Mouse (Mus musculus): ENCODE measurements around the gene Fam71d. TPM values are rescaled to one million over a fixed set of nuclear protein-coding genes. Genes with fewer than 3 reads are reported as not detected.

The Fam71d gene
- total RNA-seq, 2 experiments from 2014 or later, result 0.84 to 1.8 TPM

DNA sequence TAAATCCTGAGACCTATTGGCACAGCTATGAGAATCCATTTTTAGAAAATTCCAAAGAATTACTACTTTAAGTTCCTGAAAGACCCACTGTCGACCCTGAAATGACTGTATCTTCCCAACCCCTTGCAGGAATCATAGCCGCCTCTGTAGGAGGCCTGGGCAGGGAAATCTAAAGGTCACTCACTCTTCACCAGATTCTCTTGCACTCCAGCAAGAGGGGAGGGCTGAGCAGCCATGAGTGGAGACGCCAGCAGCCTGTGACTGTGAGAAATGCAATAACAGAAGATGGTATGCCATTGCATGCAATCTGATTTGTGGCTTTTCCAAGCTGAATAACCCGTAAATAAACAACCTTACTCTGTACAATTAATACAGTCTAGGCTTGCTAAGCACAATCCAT is 36.4 kb downstream of the Fam71d start:
- DNase-seq (ENCODE audit: extremely low spot score in 1 of 2, low spot score in 2 of 2), result no peak
- TF ChIP-seq CTCF (IDR thresholded peaks at IDR 0.05), result no peak
- H3K4me3 ChIP-seq, result no peak overlapping the region
- no peak overlapping the region for H3K27ac ChIP-seq
- intact Hi-C loops (cut with DNase I), result no loop called here

DNA sequence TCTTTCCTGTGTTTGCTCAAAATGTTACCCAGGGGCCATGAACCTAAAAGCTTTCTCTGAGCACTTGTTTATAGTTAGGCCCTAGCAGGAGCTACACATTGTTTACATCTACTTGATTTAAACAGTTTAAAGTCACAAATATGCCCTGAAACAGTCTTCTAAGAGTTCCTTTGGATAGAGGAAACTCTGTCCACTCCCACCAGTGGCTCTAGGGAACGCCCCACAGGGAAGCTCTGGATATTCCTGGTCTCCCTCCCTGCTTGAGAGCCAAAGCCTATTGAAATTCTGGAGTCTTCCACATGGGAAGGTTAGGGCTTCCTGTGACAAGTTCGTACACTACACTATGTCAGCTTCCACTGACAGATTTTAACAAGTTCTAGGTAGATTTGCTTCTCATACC is 48.3 kb downstream of the Fam71d start:
- no peak for TF ChIP-seq CTCF (IDR thresholded peaks at IDR 0.05)
- intact Hi-C loops (cut with DNase I), result no loop called here
- H3K4me3 ChIP-seq, result no peak overlapping the region
- no peak overlapping the region for H3K27ac ChIP-seq
- DNase-seq (ENCODE audit: extremely low spot score in 1 of 2, low spot score in 2 of 2), result no peak

DNA sequence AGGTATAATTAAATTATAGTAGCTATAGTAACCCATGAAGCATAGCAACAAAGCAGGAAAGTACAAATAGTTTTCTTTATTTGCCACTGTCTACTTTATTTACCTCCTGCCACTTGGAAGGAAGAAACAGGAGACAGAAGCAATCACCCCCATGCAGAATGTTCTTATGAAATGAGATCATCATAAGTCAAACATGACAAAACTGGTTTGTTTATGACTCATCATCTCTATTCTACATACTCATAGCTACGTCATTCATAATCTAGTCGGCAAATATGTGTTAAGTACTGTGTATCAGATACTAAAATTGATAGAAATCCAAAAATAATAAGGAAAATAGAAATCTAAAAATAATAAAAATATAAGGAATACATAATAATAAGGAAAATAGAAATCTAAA is 49.0 kb downstream of the Fam71d start:
- no peak overlapping the region for H3K4me3 ChIP-seq
- TF ChIP-seq CTCF (IDR thresholded peaks at IDR 0.05), result no peak
- intact Hi-C loops (cut with DNase I), result no loop called here
- DNase-seq (ENCODE audit: extremely low spot score in 1 of 2, low spot score in 2 of 2), result no peak
- H3K27ac ChIP-seq, result no peak overlapping the region

DNA sequence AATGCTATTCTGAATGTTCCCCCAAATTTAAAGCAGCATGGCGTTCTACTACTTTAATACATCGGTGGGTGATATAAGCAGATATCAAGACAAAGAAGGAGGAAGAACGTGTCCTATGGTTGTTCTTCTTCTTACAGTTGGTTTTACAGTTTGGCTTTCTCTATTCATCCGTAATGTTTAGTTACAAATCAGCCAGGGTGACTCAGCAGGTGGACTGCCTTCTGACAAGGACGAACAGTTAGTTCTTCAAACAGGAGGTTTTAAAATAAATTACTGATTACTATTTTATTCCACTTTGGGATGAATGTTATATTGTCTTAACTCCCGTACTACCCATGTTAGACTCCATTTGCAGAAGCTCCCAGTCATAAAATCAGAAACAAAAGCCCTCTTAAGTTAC is 54.9 kb downstream of the Fam71d start:
- intact Hi-C loops (cut with DNase I), result loop anchor here (5.0 kb wide), 1 partner anchor 59 kb away; no protein-coding TSS in a partner anchor
- no peak for TF ChIP-seq CTCF (IDR thresholded peaks at IDR 0.05)
- no peak for DNase-seq (ENCODE audit: extremely low spot score in 1 of 2, low spot score in 2 of 2)
- Histone ChIP-seq H3K27ac (no peak overlapping the region), H3K4me3 (no peak overlapping the region)

DNA sequence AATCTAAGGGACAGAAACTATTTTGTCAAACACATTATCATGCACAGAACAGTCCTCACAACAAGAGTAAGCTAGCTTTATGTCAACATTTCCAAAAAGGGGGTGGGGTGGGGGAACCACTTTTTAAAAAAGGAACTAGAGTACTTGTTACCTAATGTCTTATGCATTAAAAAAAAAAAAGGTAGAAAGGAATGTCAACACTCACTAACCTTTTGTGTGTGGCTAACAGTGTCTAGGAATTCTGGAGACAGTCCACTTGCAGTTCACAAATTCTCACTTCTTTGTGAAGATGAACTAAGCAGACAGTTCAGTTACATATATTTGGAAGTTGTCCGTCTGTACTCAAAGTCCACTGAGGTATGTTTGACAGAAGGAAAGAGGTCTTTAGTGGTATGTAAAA is 56.1 kb downstream of the Fam71d start:
- TF ChIP-seq CTCF (IDR thresholded peaks at IDR 0.05), result no peak
- Histone ChIP-seq H3K27ac (no peak overlapping the region), H3K4me3 (no peak overlapping the region)
- intact Hi-C loops (cut with DNase I), result loop anchor here (5.0 kb wide), 1 partner anchor 60 kb away; no protein-coding TSS in a partner anchor
- no peak for DNase-seq (ENCODE audit: extremely low spot score in 1 of 2, low spot score in 2 of 2)

DNA sequence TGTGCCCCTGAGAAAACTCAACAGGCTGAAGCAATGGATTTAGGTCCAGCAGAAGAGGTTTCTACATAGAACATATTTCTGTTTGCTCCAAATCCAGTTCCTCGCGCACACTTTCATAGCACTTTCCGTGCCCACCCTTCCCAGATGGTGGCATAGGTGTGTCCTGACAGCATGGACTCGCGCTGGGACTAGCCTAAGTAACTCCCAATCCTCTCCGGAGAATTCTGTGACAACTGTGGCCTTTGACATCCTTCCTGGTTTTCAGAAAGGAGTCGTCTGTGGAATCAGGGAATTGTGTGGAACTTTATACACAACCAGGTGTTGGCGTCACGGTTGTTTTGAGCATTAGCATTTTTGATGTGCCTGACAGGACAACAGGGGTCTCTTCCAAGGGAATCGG is 56.8 kb downstream of the Fam71d start:
- intact Hi-C loops (cut with DNase I), result loop anchor here (2.0 to 5.0 kb wide), 2 partner anchors 61 to 521 kb away; partner anchors contain the start of gene Gphn
- TF ChIP-seq CTCF (IDR thresholded peaks at IDR 0.05), result no peak
- DNase-seq (ENCODE audit: extremely low spot score in 1 of 2, low spot score in 2 of 2), result peak in 1 of 2 experiments; percentile 28
- Histone ChIP-seq H3K27ac (peak overlapping the region; percentile 87), H3K4me3 (peak overlapping the region; percentile 70)

DNA sequence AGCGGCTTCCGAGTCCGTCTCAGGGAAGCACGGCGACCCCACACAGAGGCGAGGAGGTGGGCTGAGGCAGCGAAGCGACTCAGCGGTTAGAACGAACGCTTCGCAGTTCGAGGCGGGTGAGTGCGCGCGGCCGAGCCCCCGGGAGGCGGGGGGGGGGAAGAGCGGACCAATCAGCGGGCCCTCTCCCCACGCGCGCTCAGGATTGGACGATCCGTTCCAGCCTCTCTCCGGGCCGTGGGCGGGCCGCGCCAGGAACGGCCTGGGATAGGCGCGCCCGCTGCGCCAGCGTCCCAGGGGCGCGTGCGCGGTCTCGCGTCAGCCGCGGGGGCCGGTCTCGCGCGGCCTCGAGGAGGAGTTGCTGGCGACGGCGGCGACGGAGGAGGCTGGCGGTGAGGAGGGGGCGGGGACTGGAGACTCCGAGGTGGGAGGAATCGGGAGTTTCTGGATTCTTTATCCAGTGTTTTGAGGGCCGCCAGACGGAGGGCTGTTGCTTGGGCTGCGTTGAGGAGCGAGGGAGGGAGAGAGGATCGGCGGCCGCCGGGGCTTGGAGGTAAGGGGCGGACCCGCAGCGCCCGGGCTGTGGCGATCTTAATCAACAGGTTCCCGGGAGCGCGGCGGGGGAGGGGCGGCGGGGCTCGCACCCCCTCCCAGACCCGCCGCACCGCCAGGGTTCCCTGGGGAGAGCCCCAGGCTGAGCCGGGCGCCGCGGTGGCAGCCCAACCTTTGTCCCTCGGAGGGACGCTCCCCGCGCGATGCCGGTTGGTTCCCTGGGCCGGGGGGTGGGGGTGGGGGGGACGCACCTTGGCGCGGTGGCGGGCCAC is 57.4 kb downstream of the Fam71d start, which contains the start of gene Mpp5:
TSS of gene Mpp5 (plus strand) at position 351 of the 821 bp plus-strand sequence.
- peak; percentile 98 for DNase-seq (ENCODE audit: extremely low spot score in 1 of 2, low spot score in 2 of 2)
- peak within 1 kb of the TSS; percentile 70 for H3K4me3 ChIP-seq
- intact Hi-C loops (cut with DNase I), result loop anchor here (2.0 to 5.0 kb wide), 2 partner anchors 61 to 522 kb away; partner anchors contain the start of gene Gphn
- peak within 1 kb of the TSS; percentile 87 for H3K27ac ChIP-seq
- TF ChIP-seq CTCF (IDR thresholded peaks at IDR 0.05), result no peak

DNA sequence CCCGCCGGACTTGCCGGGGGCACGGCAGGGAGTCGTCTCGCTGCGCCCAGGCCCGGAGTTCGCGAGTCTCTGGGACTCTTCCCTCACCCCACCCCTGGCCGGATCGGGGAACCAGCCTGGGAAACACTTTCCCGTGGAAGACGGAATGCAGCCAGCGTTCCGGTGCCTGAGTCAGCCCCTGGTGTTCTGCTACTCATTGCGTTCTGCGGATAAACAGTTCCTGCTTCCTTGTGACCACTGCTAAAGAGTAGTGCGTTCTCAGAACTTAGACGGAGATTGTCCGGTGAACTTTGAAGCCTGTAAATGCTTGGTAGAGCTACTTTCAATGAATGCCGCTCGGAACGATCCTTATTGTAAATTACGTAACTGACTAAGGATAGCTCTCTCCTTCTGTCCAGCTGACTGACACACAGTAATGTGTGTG is 58.1 kb downstream of the Fam71d start:
- peak; percentile 52 to 56 for DNase-seq (ENCODE audit: extremely low spot score in 1 of 2, low spot score in 2 of 2)
- Histone ChIP-seq H3K4me3 (peak overlapping the region; percentile 70), H3K27ac (peak overlapping the region; percentile 87)
- TF ChIP-seq CTCF (IDR thresholded peaks at IDR 0.05), result no peak
- intact Hi-C loops (cut with DNase I), result loop anchor here (2.0 to 5.0 kb wide), 2 partner anchors 62 to 523 kb away; partner anchors contain the start of gene Gphn

DNA sequence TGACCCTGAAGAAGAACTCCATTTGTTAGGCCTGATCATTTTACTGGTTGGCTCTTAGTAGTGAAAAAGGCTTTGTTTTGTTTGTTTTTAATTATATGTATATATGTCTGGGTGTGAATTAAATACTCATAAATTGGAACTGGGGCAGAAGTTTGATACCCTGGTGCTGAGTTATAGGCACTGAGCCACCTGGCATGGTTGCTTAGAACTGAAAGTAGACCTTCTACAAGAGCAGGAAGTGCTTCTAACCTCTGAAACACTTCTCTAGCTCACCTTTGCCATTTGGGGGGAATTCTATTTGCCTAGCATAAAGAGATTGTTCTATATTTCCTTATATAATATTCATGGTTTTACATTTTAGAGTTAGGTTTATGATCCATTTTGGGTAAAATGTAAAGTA is 70.6 kb downstream of the Fam71d start:
- intact Hi-C loops (cut with DNase I), result no loop called here
- Histone ChIP-seq H3K4me3 (no peak overlapping the region), H3K27ac (no peak overlapping the region)
- no peak for TF ChIP-seq CTCF (IDR thresholded peaks at IDR 0.05)
- no peak for DNase-seq (ENCODE audit: extremely low spot score in 1 of 2, low spot score in 2 of 2)

DNA sequence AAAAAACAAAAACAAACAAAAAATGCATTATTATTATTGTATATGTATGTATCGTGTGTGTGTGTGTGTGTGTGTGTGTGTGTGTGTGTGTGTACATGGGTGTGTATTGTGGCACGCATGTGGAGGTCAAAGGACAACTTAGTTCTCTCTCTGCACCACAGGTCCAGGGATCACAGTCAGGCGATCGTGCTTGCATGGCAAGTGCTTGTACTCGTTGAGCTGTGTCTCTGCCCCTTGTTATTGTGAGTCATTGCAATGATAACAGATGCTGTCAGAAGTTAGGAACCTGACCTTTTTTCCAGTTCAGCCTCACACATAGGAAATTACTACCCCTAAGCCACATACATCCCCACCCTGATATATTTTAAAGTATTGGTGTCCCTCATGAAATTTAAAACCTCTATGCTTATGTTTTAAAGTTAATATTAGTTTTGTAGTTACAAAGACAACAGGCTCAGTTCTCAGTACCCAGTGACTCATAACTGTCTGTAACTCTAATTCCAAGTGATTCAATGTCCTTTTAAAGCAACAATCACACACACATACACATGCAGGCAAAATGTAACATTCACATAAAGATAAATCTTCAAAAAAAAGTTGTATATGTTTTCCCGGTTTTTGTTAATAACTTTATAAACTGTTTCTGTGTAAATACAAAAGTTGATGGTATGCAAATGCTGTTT is 77.8 kb downstream of the Fam71d start:
- no peak for DNase-seq (ENCODE audit: extremely low spot score in 1 of 2, low spot score in 2 of 2)
- H3K4me3 ChIP-seq, result no peak overlapping the region
- intact Hi-C loops (cut with DNase I), result no loop called here
- no peak overlapping the region for H3K27ac ChIP-seq
- TF ChIP-seq CTCF (IDR thresholded peaks at IDR 0.05), result no peak

DNA sequence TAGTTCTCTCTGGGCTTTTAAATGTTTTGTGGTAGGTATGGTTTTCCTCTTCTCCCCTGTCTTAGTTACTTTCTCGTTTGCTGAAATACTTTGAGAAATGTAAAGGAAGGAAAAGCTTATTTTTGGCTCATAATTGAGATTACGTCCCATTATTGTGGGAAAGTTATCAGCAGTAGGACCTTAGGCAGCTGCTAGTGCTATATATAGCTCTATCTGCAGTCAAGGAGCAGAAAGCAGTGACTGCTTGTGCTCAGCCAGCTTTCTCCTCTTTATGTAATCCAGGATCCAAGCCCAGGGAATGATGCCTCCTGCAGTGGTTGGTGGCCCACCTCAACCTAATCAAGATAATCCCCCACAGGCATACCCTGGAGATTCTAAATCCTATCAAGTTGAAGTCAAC is 81.9 kb downstream of the Fam71d start:
- DNase-seq (ENCODE audit: extremely low spot score in 1 of 2, low spot score in 2 of 2), result no peak
- intact Hi-C loops (cut with DNase I), result no loop called here
- Histone ChIP-seq H3K27ac (no peak overlapping the region), H3K4me3 (no peak overlapping the region)
- no peak for TF ChIP-seq CTCF (IDR thresholded peaks at IDR 0.05)

DNA sequence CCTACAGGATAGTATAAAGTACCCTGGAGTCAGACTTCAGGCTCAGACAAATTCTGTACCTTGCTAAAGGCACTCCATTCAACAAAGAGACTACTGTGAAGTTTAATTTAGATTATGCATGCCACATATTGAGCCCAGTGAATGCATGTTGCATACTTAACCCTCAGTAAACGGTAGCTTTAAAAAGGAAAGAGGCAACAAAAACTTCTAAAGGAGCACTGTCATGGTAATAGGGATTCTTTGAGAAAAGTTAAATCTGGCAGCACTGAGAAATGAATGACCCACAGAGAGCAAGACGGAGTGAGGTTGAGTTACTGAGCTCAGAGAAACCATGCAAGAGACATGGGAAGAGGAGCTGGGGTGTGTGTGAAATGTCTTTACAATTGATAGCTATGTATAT is 86.6 kb downstream of the Fam71d start:
- intact Hi-C loops (cut with DNase I), result no loop called here

More for the DNA sequence above, 86.6 kb downstream of the Fam71d start:
- no peak for DNase-seq (ENCODE audit: extremely low spot score in 1 of 2, low spot score in 2 of 2)
- no peak for TF ChIP-seq CTCF (IDR thresholded peaks at IDR 0.05)
- no peak overlapping the region for H3K27ac ChIP-seq
- no peak overlapping the region for H3K4me3 ChIP-seq

Measured in left cerebral cortex, adult 2 months (tissue).